Mouse (Mus musculus) small intestine, adult 2 months (tissue): ENCODE results near the gene Fgfr4.

Experiments
- CTCF ChIP-seq: fragments of 200-500 bp; IDR thresholded peaks from 2 replicates; pipeline ENCODE4 v1.5.1; 2012; ENCODE audit warnings: low read depth, mild to moderate bottlenecking, control low read depth, inconsistent platforms, low read length, moderate library complexity, mixed read lengths; ENCODE audit not compliant: insufficient replicate concordance, insufficient read length; ENCODE audit errors: extremely low read depth
- POLR2A ChIP-seq: fragments of 200-500 bp; IDR thresholded peaks from 2 replicates; pipeline ENCODE4 v1.6.1; 2012; ENCODE audit warnings: low read depth, mild to moderate bottlenecking, control low read depth, inconsistent platforms, low read length, moderate library complexity

- TF ChIP-seq CTCF (no peak), POLR2A (no peak)
Measured at GRCm38 (mm10) chr13:55107694-55108093, 44.7 kb upstream of the Fgfr4 start.
